Mouse (Mus musculus) kidney, postnatal 36 days (tissue): ENCODE measurements at regions not wholly inside any gene's neighbourhood (a gene's known extent, or its start where the extent isn't known, plus 50 kb on each side); places are given as distances from the start of the nearest gene placed in this dataset.
"Not testable (repeated sequence)": the region's sequence is repeated elsewhere in the genome, so short reads cannot be mapped to it uniquely, and the experiment has no call there.

Source experiments
- DNase-seq, 2 experiments: peaks; one replicate each; pipeline ENCODE4 v3.0.0; 2021 to 2022; ENCODE audit warnings: mixed read lengths in 2 of 2

DNA sequence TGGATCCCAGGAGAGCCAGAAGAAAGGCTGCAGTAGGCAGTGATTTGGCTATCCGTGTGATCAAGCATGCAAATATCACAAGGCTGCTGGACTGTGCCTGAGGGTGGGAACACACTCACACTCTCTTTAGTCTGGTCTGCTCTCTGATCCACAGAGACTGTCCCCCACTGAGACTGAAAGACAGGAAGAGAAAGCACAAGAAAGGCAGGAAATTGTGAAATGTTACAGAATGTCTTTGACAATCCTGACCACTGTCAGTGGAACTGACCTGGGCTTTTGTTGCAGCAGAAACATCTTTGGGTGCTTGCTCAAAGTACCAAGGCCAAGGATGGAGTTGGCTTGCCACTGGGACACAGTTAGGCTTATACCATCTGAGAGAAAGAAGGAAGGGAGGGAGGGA is 52.3 kb upstream of the Gpd2 start:
- DNase-seq = no peak

DNA sequence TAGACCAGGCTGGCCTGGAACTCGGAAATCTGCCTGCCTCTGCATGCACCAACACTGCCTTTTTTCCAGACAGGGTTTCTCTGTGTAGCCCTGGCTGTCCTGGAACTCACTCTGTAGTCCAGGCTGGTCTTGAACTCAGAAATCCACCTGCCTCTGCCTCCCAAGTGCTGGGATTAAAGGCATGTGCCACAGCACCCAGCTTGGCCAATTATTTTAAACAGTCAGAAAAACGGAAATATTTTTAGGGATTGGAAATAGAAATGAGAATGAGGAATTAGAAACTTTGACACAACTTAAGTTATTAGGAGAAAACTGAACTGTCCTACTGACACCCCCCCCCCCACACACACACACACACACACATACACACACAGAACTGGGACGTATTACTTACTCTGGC is 54.3 kb upstream of the Gpd2 start:
- not testable (repeated sequence) for DNase-seq

DNA sequence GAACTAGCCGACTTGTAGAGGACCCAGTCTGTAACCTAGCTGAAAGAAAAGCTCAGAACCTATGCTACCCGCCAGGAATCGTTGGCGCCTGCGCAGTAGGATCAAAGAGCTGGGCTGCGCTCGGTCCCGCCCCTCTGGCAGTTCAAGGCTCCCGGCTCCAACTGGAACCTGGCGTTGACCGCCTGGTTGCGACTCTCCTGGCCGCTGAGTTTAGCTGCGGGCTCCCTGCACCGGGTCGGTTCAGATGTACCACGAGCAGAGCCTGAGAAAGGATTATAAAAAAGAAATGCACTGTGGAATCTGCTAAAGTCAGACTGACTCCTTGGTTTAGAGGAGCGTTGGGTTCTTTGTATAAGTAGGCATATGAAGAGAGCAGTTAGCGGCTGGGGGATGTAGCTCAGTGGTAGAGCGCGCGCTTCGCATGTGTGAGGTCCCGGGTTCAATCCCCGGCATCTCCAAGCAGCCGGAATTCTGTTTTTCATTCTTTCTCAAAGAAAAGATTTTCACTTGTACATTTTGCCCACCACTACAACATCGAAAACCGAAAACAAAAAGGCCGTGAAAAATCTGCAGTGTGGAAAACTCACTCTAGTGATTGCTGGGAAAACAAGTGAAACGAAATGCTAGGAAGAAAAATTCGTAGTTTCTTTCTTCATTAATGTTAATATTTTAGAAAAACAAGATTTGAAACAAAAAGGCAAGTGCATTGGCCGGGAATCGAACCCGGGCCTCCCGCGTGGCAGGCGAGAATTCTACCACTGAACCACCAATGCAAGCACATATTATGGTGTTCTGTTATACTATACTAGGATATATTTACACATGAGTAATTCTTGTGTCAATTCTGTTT is 55.5 kb upstream of the Gpd2 start:
- peak; percentile 94 to 97 for DNase-seq

DNA sequence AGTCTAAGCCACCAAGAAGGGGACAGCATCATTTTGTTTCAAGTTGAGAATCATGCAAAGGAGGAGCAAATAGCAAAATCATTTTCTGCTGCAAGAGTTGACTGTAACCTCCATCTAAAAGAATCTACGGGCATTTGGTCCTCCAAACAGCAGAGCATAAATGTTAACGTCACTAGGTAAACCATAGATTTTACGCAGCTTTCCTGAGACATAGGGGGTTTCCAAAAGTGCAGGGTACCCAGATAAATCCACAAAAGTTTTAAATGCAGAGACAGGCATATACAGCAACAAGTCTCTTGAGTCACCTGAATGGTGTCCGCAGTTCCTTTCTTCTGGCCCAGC is 56.1 kb upstream of the Gpd2 start:
- DNase-seq = no peak

DNA sequence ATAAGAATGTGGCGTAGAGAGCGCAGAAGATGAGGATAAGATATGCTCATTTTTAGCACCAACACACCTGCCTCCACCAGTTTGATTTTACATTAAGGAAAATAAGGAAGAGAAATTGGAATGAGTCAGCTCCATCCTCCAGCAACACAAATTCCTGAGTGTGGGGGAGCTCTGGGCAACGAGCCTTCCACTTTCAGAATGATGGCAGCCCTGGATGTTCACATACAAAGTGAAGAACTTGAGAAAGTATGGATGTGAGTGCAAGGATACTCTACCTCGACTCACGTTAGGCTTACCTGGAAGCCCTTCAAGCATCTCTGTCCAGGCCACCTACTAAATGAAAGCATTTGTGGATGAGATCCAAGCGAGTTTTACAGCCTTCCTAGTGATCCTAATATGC is 54.3 kb upstream of the Nr4a2 start:
- DNase-seq = no peak

DNA sequence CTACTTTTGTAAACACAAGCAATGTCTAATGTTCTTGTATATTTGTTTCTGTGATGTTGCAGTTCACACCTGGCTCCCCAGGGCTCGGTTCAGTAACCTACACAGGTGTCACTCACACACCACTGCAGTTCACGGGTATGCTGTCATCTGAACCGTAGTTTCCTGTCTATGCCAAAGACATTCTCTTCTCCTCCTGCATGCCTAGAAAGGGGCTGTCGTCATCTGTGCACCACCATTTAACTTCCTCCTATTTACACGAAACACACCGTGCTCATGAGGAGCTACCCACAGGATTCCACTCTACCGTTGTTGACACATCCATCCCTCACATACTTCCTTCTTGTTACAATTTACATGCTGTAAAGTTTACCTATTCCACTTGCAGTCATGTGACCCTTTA is 52.7 kb upstream of the Nr4a2 start:
- no peak for DNase-seq

DNA sequence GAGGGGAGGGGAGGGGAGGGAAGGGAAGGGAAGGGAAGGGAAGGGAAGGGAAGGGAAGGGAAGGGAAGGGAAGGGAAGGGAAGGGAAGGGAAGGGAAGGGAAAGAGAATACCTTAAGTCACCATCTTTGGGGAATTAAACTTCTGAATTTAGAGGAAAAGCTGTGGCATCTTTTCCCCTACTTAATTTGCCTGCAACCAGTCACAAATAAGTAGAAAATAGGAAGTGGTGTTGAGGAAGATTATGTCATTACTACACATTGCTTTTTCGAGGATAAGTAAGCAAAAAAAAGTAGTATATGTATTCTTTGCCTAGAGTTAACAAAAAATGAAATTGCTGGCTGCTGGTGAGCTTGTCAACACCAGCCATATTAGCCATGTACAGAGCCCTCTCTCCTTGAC is 51.4 kb upstream of the Nr4a2 start:
- DNase-seq = no peak
